Mouse (Mus musculus) embryo, embryonic 9.5 days (tissue): ENCODE measurements around the gene Cnnm2.

Source experiments
- DNase-seq: peaks from one replicate; pipeline ENCODE4 v3.0.0-alpha.2; 2017; ENCODE audit errors: extremely low spot score

The Cnnm2 gene

DNA sequence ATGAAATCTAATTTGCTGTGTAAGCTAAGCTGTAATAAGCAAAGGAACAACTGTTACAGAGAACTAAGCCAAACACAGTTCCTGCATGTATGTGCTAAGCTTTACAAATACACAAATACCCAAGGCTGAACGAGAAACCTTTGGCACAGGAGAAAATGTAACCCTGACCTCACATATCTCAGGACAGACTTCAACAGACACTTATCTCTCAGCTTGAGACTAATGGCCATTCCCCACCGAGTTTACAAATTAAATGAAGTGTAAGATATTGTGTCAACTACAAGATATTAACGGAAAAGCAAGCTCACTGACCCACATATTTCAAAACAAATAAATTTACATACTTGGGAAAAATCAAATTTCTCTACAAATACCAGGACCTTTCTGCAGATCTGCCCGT, 166.7 kb downstream of the Cnnm2 start:
- no peak for DNase-seq

DNA sequence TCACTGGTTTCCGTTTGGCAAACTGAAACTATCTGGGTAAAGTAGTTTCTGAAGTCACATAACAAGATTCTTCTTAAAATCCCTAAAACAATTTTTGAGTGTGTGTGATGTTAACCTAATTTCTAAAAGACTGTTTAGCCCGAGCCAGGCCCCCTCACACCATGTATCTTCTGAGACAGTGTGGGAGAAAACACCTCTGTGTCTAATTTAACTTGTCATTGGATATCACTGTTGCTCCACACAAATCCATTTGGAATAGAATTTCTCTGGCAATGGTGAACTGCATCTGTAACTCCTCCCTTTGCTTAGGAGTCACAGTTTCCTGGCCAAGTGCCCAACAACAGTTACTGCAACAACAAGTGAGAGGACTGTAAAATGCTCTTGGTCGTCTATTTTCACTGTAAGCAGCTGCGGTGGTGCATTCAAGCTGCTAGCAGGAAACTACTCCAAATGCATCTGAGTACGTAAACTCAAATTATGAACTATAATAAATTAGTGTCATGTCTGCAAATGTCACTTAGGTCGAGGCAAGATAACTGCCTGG, 167.7 kb downstream of the Cnnm2 start:
- no peak for DNase-seq
